Mouse (Mus musculus) heart, adult 9 months (tissue): Measurements from ENCODE around the gene Bpifb1.
"Not testable (repeated sequence)": the region's sequence is repeated elsewhere in the genome, so short reads cannot be mapped to it uniquely, and the experiment has no call there.

Experiments used
- DNase-seq, 2 experiments: peaks; one replicate each; pipeline ENCODE4 v3.0.0; 2022; ENCODE audit warnings: low spot score in 2 of 2

Gene Bpifb1

DNA sequence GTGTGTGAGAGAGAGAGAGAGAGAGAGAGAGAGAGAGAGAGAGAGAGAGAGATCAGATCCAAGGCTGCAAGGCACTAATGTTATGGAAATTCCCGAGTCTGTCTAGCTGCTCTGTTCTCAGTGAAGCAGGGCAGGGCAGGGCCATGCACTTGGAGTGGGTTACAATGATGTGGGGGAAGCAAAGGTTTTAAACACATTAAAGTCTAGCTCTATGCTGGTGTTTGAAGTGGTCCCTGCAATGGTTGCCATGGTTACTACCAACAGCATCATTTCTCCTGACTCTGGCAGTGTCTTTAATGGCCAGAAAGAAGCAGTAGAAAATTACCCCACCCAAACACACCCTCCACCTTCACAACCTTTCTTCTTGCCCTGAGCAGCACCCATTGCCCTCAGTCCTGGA lies 20.5 kb downstream of the Bpifb1 start:
- DNase-seq: no peak

DNA sequence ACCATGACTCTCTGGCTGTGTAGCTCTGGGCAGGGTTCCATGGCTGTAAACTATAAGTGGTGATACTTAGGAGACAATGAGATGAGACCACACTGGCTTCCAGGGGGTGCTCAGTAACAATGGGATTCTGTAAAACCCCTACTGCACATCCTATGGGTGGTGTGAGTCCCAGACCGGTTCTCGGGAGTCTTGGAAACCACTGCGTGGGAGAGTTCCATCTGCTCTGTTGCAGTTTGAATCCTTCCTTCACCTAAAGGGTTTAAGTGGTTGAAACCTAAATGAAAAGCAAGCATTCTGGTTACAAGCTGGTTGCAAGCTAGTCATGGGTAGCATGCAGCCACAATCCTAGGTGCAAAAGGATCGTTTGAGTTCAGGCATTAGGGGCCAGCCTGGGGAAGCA lies 21.3 kb downstream of the Bpifb1 start:
- DNase-seq: no peak

- peak in 1 of 2 experiments; percentile 33 for DNase-seq
Observed at GRCm38 (mm10) chr2:154215191-154215590, 24.6 kb downstream of the Bpifb1 start.

DNA sequence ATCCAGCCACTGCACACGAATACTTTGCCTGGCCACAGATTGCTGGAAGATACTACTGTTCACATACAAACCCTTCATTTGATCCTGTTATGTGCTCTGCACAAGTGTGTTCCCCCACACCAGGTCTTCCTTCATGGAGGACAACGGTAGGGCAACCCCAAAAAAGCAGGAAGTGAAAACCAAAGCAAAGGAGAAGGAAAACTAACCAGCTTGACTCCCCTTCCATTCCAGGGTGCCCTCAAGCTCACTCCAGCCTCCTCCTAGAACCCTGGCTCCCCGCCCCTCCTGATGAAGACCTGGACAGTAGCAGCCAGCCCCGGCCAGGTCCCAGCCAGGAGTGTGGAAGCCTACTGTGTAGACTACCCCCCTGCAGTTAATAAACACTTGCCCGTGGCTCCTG lies 29.3 kb downstream of the Bpifb1 start:
- DNase-seq: no peak

DNA sequence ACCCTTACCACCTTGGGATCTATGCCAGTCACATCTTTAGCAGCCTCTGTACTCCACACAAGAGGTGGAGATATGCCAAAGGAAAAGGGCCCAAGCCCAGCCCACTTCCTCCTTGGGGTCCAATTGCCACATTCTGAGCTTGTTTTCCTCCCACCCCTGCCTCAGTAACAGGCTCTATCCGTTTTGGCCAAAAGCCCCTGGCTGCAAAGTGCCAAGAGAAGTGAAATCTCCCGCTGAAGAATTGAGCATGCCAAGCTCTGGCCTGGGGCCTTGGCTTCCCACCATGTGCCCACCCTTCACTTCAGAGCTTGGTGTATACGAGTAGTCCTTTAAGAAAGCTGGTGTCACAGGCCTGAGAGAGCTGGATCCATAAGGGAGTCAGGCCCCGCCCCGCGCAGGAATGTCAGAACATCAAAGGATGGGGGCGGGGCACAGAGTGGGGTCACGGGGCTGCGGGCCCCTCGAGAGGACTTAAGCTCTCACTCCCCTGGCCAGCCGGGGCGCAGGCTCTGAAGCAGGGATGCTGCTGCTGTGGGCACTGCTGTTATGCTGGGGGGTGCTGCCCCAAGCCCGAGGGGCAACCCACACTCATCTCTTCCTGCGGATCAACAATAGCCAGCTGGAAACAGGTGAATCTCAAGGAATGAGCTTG lies 32.8 kb downstream of the Bpifb1 start, which contains the start of gene Bpifb5:
Gene Bpifb5 (plus strand): TSS at position 478 of the 652 bp plus-strand sequence.
- no peak for DNase-seq

GRCm38 (mm10) chr2:154223917-154224273 lies 33.3 kb downstream of the Bpifb1 start:
- no peak for DNase-seq

DNA sequence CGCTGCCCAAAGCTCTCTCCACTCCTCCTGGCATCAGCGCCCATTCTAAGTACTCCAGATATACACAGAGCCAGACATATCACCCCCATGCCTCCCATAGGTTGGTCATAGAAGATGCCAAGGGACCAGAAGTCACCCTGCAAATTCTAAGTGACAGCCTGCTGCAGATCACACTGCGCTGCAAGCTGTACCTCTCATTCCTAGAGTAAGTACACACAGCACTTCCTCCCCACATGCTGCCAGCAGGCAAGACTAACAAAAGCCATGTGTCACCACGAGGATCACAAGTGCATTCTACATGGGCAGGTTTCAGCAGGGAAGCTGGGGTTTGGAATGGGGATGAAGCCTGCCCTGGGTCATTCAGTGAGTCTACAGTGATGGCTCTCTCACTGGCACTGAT lies 36.4 kb downstream of the Bpifb1 start:
- DNase-seq: no peak

GRCm38 (mm10) chr2:154227830-154228229 lies 37.2 kb downstream of the Bpifb1 start:
- DNase-seq: no peak

DNA sequence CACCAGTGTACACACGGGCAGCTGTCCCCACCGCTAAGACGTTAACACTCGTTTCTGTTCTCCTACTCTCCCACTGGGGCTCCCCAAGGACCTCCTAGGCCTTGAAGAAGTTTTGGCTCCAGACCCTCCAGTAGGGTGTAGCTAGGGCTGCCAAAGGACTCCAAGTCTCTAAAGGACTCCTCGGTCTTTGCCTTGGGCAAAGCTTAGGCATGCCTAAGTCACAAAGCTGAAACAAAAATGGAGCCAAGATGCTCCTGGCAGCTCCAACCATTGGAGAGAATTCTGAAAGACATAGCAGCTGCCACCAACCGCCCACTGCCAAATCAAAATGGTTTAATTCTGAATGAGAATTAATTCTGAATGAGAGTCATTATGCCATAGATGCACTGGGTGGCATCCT lies 42.8 kb downstream of the Bpifb1 start:
- no peak for DNase-seq

DNA sequence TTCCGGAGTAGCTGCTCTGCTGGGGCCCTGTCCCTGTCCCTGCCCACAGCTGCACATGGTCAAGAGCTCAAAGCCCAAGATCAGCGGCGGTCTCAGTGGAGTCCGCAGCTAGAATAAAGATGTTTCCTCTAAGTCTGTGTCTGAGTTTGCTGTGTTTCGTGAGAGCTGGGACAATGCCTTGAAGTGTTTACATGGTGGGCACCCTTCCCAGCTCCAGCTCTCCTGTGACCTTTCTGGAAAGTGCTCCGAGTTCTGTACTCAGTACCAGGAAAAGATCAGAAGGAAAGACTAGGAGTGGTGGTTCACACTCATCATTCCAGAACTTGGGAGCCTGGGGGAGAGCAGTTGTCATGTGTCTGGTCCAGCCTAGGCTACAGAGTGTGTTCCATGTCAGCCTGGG lies 50.2 kb downstream of the Bpifb1 start:
- DNase-seq: no peak

GRCm38 (mm10) chr2:154242726-154243125 lies 52.1 kb downstream of the Bpifb1 start:
- not testable (repeated sequence) for DNase-seq

GRCm38 (mm10) chr2:154243356-154244036 lies 52.9 kb downstream of the Bpifb1 start:
- DNase-seq: no peak

DNA sequence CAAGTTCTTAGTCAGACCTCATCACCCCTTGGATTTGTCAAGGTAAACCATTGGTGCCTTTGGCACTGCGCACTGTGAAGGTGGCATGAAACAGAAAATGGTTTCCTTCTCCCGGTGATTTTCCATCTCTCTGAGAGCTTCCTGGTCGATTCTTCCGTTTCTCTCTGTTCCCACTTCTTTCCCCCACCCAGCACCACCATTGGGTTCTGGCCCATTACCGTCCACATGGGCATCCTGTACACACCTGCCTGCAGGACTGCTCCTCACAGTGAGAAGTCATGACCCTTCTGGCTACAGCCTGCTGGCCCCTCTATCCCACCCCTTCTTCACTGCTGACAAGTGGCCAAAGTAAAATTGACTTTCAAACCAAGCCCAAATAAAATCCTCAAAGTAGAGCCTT lies 54.7 kb downstream of the Bpifb1 start:
- no peak for DNase-seq

- DNase-seq: not testable (repeated sequence)
Observed at GRCm38 (mm10) chr2:154255254-154255653, 64.6 kb downstream of the Bpifb1 start.

DNA sequence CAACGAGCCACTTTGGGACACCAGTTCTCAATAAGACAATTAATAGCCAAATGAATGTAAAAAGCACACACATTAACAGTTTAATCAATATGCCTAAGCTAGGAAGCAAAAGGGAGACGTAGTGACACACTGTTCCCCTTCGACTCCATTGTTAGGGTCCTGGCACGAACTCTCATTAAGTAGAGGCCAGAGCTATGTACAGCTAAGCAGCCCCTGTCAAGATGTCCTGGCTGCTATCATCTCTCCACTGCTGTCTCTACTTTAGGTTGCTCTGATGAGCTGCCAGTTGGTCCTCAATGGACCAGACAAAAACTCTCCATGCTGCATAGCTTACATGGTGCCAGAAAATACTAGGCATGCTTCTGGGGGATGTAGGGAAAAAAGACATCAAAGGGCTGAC lies 65.2 kb downstream of the Bpifb1 start:
- no peak for DNase-seq

- not testable (repeated sequence) for DNase-seq
Observed at GRCm38 (mm10) chr2:154257554-154257953, 66.9 kb downstream of the Bpifb1 start, which contains the start of gene Bpifb9a. TSS of gene Bpifb9a (plus strand) at chr2:154257854.

GRCm38 (mm10) chr2:154264397-154264796 lies 73.8 kb downstream of the Bpifb1 start:
- not testable (repeated sequence) for DNase-seq
